Mouse (Mus musculus): ENCODE results near the gene Xdh.

- TF ChIP-seq POLR2A (IDR thresholded peaks at IDR 0.05; ENCODE audit: insufficient read length, low read depth) (no peak), MYOG (IDR thresholded peaks at IDR 0.05; ENCODE audit: control insufficient read depth in 1 of 3, insufficient read depth in 1 of 3, insufficient read length in 2 of 3, low read depth in 2 of 3) (no peak), CEBPB (IDR thresholded peaks at IDR 0.05; ENCODE audit: insufficient read depth, poor library complexity, severe bottlenecking) (no peak), REST (IDR thresholded peaks at IDR 0.05; ENCODE audit: insufficient read depth, insufficient read length) (no peak), E2F4 (IDR thresholded peaks at IDR 0.05; ENCODE audit: insufficient read depth) (no peak)
These were observed 34.5 kb upstream of the Xdh start for GRCm38 (mm10) chr17:73984508-73984907.
